Mouse (Mus musculus): ENCODE data around the gene Lrrc9. TPM values are rescaled to one million over a fixed set of nuclear protein-coding genes. Genes with fewer than 3 reads are reported as not detected.

The Lrrc9 gene
- polyA plus RNA-seq, 1 experiment from 2014 or later: 0.43 TPM

DNA sequence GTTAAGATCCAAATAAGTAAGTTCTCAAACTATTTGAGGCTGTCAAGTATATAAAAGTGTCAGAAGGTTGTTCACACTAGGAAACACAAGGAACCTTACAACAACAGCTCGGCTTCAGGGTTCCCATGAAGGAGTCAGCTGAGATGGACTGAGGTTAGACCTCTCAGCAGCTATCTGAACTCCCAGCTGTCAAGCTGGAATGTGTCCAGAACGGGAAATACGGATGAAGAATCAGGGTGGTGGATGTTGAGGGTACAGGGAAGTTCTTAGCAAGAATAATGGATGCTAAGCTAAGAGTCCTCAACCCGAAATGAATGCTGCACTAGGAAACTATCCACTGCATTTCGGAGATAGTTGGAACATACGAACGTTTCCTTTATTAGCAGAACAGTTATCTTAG lies 90.6 kb downstream of the Lrrc9 start:
- Histone ChIP-seq H3K9me3 (0 out of 2 replicates have a peak, but pooled peaks cover 4% of the 10 kb centered on the region), H3K36me3 (no peaks in the 10 kb centered on the region), H3K27ac (no peak overlapping the region), H3K4me2 (replicated peaks) (no peak overlapping the region), H3K4me1 (peaks cover 7% of the 10 kb centered on the region), H3K4me3 (no peak overlapping the region), H3K27me3 (no peaks in the 10 kb centered on the region), H3K9ac (no peak overlapping the region)
- 83% methylated on average over 7 of the region's 7 CpGs for WGBS
- ATAC-seq (ENCODE audit: low FRiP score, low read depth): no peak

DNA sequence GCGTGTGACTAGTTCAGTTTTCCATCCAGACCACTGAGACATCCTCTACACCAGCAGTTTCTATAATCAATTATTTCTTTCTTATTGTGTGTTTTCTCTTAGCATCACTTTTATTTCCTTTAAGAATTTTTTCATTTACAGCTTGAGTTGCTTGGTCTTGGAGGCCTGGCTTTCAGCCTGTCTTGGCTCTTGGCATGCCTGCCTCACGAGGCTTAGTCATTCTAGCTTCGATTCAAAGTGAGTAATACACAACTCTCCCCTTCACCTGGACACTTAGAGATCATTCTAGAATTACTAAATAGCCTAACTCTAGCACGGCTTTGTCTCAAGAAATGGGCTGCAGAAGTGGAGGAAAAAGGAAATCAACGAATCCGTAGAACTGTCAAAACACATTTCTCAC lies 92.3 kb downstream of the Lrrc9 start:
- Histone ChIP-seq H3K27ac (no peak overlapping the region), H3K27me3 (no peaks in the 10 kb centered on the region), H3K4me2 (replicated peaks) (no peak overlapping the region), H3K9ac (no peak overlapping the region), H3K4me3 (no peak overlapping the region), H3K36me3 (no peaks in the 10 kb centered on the region), H3K4me1 (peaks cover 17% of the 10 kb centered on the region), H3K9me3 (0 out of 2 replicates have a peak, but pooled peaks cover 4% of the 10 kb centered on the region)
- 89% methylated on average over 6 of the region's 6 CpGs for WGBS
- no peak for ATAC-seq (ENCODE audit: low FRiP score, low read depth)

DNA sequence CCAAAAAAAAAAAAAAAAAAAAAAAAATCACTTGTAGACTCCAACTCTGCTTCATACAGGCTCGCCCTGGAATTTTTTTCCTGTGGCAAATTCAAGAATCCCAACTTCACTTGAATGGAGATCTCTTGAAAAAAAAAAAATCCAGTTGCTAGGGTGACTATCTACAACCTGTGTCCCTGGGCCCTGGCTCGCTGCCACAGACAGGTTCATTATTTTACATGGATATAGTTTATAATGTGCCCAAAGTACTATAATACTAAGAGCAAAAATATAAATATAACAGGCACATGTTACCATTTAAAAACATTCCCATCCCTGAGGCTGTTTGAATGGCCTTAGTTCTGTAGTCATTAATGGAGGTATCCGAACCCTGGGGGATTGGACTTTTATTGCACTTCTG lies 93.9 kb downstream of the Lrrc9 start:
- no peaks in the 10 kb centered on the region for H3K27me3 ChIP-seq
- H3K4me3 ChIP-seq: peak overlapping the region; percentile 58
- no peak overlapping the region for H3K9ac ChIP-seq
- H3K27ac ChIP-seq: peak overlapping the region; percentile 22; the same call in 1 of the 2 replicates
- H3K9me3 ChIP-seq: no peaks in the 10 kb centered on the region
- H3K4me2 ChIP-seq (replicated peaks): peak overlapping the region; percentile 71
- ATAC-seq (ENCODE audit: low FRiP score, low read depth): no peak
- 43% methylated on average over 3 of the region's 3 CpGs for WGBS
- peaks cover 17% of the 10 kb centered on the region for H3K4me1 ChIP-seq
- H3K36me3 ChIP-seq: peaks cover 4% of the 10 kb centered on the region; the same call in 1 of the 2 replicates

DNA sequence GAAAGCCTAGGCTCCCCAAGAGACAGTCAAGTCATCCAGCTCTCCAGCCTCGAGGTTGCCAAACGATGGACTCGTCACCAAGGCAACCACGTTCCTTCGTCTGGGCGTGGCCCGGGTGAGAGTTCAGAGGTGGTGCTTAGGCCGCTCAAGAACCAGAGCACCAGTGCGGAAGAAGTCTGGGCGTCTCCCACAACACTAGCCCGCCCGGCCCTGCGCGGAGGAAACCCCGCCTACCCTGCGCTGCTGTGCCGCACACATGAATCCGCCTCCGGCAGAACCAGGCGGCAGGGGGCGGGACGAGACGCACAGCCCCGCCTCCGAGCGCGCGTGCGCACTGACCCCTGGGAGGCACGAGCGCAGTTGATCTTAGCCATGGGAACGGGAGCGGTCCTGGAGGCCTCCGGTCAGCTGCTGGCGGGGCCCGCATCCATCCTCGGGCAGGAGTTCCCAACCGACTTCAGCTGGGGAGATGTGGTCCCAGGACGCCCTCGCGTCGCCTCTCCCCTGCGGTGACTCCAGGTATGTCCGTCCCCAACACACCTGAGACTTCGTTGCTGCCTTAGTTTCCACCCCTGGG lies 94.4 kb downstream of the Lrrc9 start, which contains the start of gene Pcnx4:
Gene Pcnx4, plus strand, starts transcription at position 363 of the 577 bp plus-strand sequence.
- Histone ChIP-seq H3K9me3 (no peaks in the 10 kb centered on the region), H3K9ac (peak within 1 kb of the TSS; percentile 78), H3K27me3 (no peaks in the 10 kb centered on the region), H3K36me3 (peaks cover 4% of the 10 kb centered on the region; the same call in 1 of the 2 replicates), H3K4me1 (peaks cover 17% of the 10 kb centered on the region), H3K4me2 (replicated peaks) (peak within 1 kb of the TSS; percentile 71), H3K4me3 (peak within 1 kb of the TSS; percentile 58), H3K27ac (peak within 1 kb of the TSS; percentile 22; the same call in 1 of the 2 replicates)
- under 1% methylated on average over 45 of the region's 45 CpGs for WGBS
- peak; percentile 99 for ATAC-seq (ENCODE audit: low FRiP score, low read depth)

DNA sequence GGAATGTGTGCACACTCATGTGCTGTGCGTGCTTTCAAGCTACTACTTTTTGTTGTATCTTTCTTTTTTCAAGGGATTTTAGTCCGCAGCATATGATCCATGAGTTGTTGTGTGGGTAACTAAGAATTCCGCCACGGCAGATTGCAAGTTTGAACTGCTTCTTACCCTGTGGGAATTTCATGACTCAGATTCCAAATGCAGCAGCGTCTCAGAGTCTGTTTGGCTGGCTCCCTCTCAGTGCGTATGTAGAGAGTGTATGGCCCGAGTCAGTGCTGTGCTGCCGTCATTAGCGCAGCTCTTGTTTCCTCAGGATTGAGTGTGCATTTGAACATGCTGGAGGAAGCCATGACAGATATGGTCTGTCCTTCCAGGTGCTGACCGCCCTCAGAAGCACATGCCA lies 96.9 kb downstream of the Lrrc9 start:
- peaks cover 17% of the 10 kb centered on the region for H3K4me1 ChIP-seq
- H3K36me3 ChIP-seq: peaks cover 24% of the 10 kb centered on the region
- no peaks in the 10 kb centered on the region for H3K9me3 ChIP-seq
- no peak overlapping the region for H3K9ac ChIP-seq
- no peak overlapping the region for H3K27ac ChIP-seq
- 85% methylated on average over 10 of the region's 10 CpGs for WGBS
- H3K4me3 ChIP-seq: no peak overlapping the region
- ATAC-seq (ENCODE audit: low FRiP score, low read depth): no peak
- H3K4me2 ChIP-seq (replicated peaks): no peak overlapping the region
- H3K27me3 ChIP-seq: no peaks in the 10 kb centered on the region

DNA sequence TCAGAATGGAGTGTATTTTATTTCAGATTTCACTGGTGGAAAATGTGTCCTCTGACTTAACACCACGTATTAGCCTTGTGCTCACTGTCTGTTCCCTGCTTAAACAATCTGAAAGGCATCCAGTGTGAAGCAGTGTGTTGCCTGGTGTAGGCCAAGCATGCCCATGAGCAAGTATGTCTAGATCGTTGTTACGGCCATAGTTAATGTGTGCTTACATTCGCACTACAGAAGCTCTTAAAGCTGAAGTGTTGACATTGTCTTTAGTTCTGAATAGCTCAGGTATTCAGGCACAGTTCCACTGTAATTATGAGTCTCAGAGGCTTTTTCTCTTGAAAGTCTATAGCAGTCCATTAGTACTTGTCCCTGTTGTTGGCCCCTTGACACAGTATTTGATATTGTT lies 112.7 kb downstream of the Lrrc9 start:
- no peak for ATAC-seq (ENCODE audit: low FRiP score, low read depth)
- H3K9ac ChIP-seq: no peak overlapping the region
- H3K4me1 ChIP-seq: no peaks in the 10 kb centered on the region
- H3K9me3 ChIP-seq: no peaks in the 10 kb centered on the region
- H3K27me3 ChIP-seq: no peaks in the 10 kb centered on the region
- H3K27ac ChIP-seq: no peak overlapping the region
- no peak overlapping the region for H3K4me3 ChIP-seq
- H3K4me2 ChIP-seq (replicated peaks): no peak overlapping the region
- peaks cover 15% of the 10 kb centered on the region for H3K36me3 ChIP-seq
- WGBS: 70% methylated on average over 4 of the region's 4 CpGs

DNA sequence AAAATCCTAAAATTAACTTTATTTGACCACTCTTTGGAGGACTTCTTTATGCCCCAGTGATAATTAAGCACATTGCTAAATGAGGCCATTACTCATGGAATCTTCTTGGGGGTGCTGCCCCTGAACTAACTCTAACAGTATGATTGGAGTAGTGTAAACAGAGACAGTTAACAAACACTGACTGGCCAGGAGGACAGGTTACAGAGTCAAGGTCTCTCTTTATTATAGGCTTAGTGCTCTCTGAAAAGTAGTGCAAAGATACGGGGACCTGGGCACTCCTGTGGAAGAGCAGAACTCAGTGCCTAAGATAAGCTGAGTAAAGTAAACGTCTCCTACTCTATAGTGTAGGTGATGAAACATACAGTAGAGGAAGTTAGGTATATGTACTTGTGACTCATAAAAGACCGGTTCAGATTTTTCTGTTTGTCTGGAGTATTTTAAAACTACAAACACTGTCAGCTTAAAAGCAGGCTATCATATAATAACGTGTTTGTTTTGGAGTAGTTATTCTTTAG lies 122.7 kb downstream of the Lrrc9 start:
- Histone ChIP-seq H3K9me3 (no peaks in the 10 kb centered on the region), H3K4me1 (no peaks in the 10 kb centered on the region), H3K36me3 (peaks cover 5% of the 10 kb centered on the region), H3K9ac (no peak overlapping the region), H3K27me3 (no peaks in the 10 kb centered on the region), H3K27ac (no peak overlapping the region), H3K4me2 (replicated peaks) (no peak overlapping the region), H3K4me3 (no peak overlapping the region)
- no peak for ATAC-seq (ENCODE audit: low FRiP score, low read depth)
- 86% methylated on average over 4 of the region's 4 CpGs for WGBS

Small RNAs within 50 kb of the gene (microRNA-seq; reads per million reads assigned to microRNA genes)
- not detected for gene Gm44392

Other genes with a start within 250 kb of the Lrrc9 start
- gene Rtn1, start 32.8 kb upstream of the Lrrc9 start, polyA plus RNA-seq (2015; fragmentation: Nextera tagmentation; extraction: Ambion mirVana): 7.3 and 11.2 TPM in 2 replicates
- 12.9 and 14.5 TPM in 2 replicates for gene Pcnx4, start 94.5 kb downstream of the Lrrc9 start, polyA plus RNA-seq (2015; fragmentation: Nextera tagmentation; extraction: Ambion mirVana)
- gene Gm4756, start 207.8 kb downstream of the Lrrc9 start, polyA plus RNA-seq (2015; fragmentation: Nextera tagmentation; extraction: Ambion mirVana): not detected in 2 replicates
- 11.4 and 14.2 TPM in 2 replicates for gene Dhrs7, start 223.0 kb downstream of the Lrrc9 start, polyA plus RNA-seq (2015; fragmentation: Nextera tagmentation; extraction: Ambion mirVana)